In genomic region chr11:82847571-82848000, GRCm38 (mm10) we compare ENCODE assay signal across 11 mouse cellular contexts. TPM values are rescaled to one million over a fixed set of nuclear protein-coding genes. Genes with fewer than 3 reads are reported as not detected.
A peak's percentile ranks its signal among the peaks of the same experiment; 100 is the strongest.
DNase-seq lines count a peak whose midpoint lies in the region; ATAC-seq and TF ChIP-seq lines count a peak whose summit lies in the region.
"Had no signal": no experiment of that assay in that cellular context is flagged by ENCODE, and none has a peak within 500 bp of the region (broad histone marks: within the 10 kb centered on the region; RNA-seq: fewer than 3 reads in every experiment).

No protein-coding gene starts in this region.

- ATAC-seq in intestine, embryonic 16.5 days = peak; percentile 45; the same call in 1 of the 2 replicates
- ATAC-seq in intestine, postnatal 0 days = no peak
- ATAC-seq in liver, postnatal 0 days = peak; percentile 73

- TF ChIP-seq EP300 in liver, postnatal 0 days (IDR thresholded peaks at IDR 0.05; ENCODE audit: low read depth) = peak; percentile 97

- H3K9ac ChIP-seq in intestine, embryonic 16.5 days (ENCODE audit: low read depth, low read length) = no peak overlapping the region
- H3K9ac ChIP-seq in intestine, postnatal 0 days (ENCODE audit: low read depth, low read length) = no peak overlapping the region
- H3K9ac ChIP-seq in liver, postnatal 0 days (replicated peaks) = peak overlapping the region; percentile 8; the same call in 1 of the 2 replicates

- H3K4me3 ChIP-seq in intestine, embryonic 16.5 days (ENCODE audit: low read length) = no peak overlapping the region
- H3K4me3 ChIP-seq in intestine, postnatal 0 days (ENCODE audit: low read depth, low read length) = no peak overlapping the region
- H3K4me3 ChIP-seq in liver, postnatal 0 days (ENCODE audit: low read depth, low read length) = no peak overlapping the region

- peaks cover 12% of the 10 kb centered on the region for H3K4me1 ChIP-seq in intestine, embryonic 16.5 days (ENCODE audit: control insufficient read depth, insufficient read depth, low read length)
- no peaks in the 10 kb centered on the region for H3K4me1 ChIP-seq in intestine, postnatal 0 days (replicated peaks; ENCODE audit: control insufficient read depth, insufficient read depth, low read length)
- peaks cover 48% of the 10 kb centered on the region for H3K4me1 ChIP-seq in liver, postnatal 0 days (ENCODE audit: insufficient read depth)

- no peak for TF ChIP-seq CTCF in intestine, postnatal 0 days (IDR thresholded peaks at IDR 0.05; ENCODE audit: low read depth)
- no peak for TF ChIP-seq CTCF in liver, postnatal 0 days (IDR thresholded peaks at IDR 0.05; ENCODE audit: low read depth)

- peak; percentile 92 for DNase-seq in Muller cell, postnatal 12 days (ENCODE audit: inconsistent ontology term)
- DNase-seq in c-Kit-positive CD71-positive TER-119-negative erythroid progenitor cells, embryonic 14.5 days (ENCODE audit: low read depth) = peak; percentile 93
- peak; percentile 37 for DNase-seq in liver, postnatal 0 days
- no peak for DNase-seq in adrenal gland, postnatal 4 days (ENCODE audit: low spot score in 2 of 2)
- no peak for DNase-seq in adrenal gland, adult 18-20 months (ENCODE audit: low spot score in 2 of 2)
- DNase-seq: adrenal gland, postnatal 36 days; cerebellum, postnatal 25 days; kidney, adult 9 months; left cerebral cortex, postnatal 4 days had no signal

- H3K9me3 ChIP-seq in intestine, embryonic 16.5 days (ENCODE audit: control insufficient read depth, low read length) = no peaks in the 10 kb centered on the region
- no peaks in the 10 kb centered on the region for H3K9me3 ChIP-seq in intestine, postnatal 0 days (ENCODE audit: control insufficient read depth)
- no peaks in the 10 kb centered on the region for H3K9me3 ChIP-seq in liver, postnatal 0 days (ENCODE audit: low read length)

- H3K4me2 ChIP-seq in intestine, embryonic 16.5 days (ENCODE audit: low read depth, low read length) = no peak overlapping the region
- no peak overlapping the region for H3K4me2 ChIP-seq in intestine, postnatal 0 days (replicated peaks; ENCODE audit: low read depth)
- H3K4me2 ChIP-seq in liver, postnatal 0 days (ENCODE audit: low read depth, low read length) = peak overlapping the region; percentile 50

- no peaks in the 10 kb centered on the region for H3K27me3 ChIP-seq in intestine, embryonic 16.5 days (replicated peaks; ENCODE audit: control insufficient read depth, insufficient read depth, low read length)
- no peaks in the 10 kb centered on the region for H3K27me3 ChIP-seq in intestine, postnatal 0 days (replicated peaks; ENCODE audit: control insufficient read depth, insufficient read depth, low read length)
- H3K27me3 ChIP-seq in liver, postnatal 0 days (ENCODE audit: insufficient read depth, low read length) = no peaks in the 10 kb centered on the region

- no peaks in the 10 kb centered on the region for H3K36me3 ChIP-seq in intestine, embryonic 16.5 days (ENCODE audit: control insufficient read depth, insufficient read depth, low read length)
- H3K36me3 ChIP-seq in intestine, postnatal 0 days (ENCODE audit: control insufficient read depth, insufficient read depth) = no peaks in the 10 kb centered on the region
- H3K36me3 ChIP-seq in liver, postnatal 0 days (replicated peaks; ENCODE audit: insufficient read depth, low read length) = peaks cover 7% of the 10 kb centered on the region; the same call in 1 of the 2 replicates

- WGBS in intestine, embryonic 16.5 days = 60% methylated on average over 6 of the region's 6 CpGs
- WGBS in intestine, postnatal 0 days = 72% methylated on average over 6 of the region's 6 CpGs
- WGBS in liver, postnatal 0 days (ENCODE audit: insufficient replicate concordance) = 50% methylated on average over 6 of the region's 6 CpGs

- no peak overlapping the region for H3K27ac ChIP-seq in intestine, embryonic 16.5 days (ENCODE audit: low read length)
- H3K27ac ChIP-seq in intestine, postnatal 0 days (ENCODE audit: low read depth, low read length) = no peak overlapping the region
- H3K27ac ChIP-seq in liver, postnatal 0 days (ENCODE audit: low read depth) = peak overlapping the region; percentile 96

RNA-seq across cellular contexts. Expression of gene Rffl, which starts 23.4 kb away (rescaled TPM):
- polyA plus RNA-seq in intestine, embryonic 16.5 days (2015; fragmentation: Nextera tagmentation; extraction: Ambion mirVana) = 13.1 and 13.6 TPM in 2 replicates
- 9.7 and 9.8 TPM in 2 replicates for polyA plus RNA-seq in intestine, postnatal 0 days (2015; fragmentation: Nextera tagmentation; extraction: Ambion mirVana)
- polyA plus RNA-seq in liver, postnatal 0 days (2015; fragmentation: Nextera tagmentation; extraction: Ambion mirVana) = 10.1 and 11.3 TPM in 2 replicates
- total RNA-seq in adrenal gland, postnatal 4 days (2021) = 10 to 100 TPM; 10.6 to 12.0 TPM
- total RNA-seq in adrenal gland, adult 18-20 months (2021) = 1 to 10 TPM; 5.8 to 7.5 TPM

RNA-seq across cellular contexts. Expression of gene Rad51d, which starts 42.8 kb away (rescaled TPM):
- polyA plus RNA-seq in intestine, embryonic 16.5 days (2015; fragmentation: Nextera tagmentation; extraction: Ambion mirVana) = 13.9 and 15.0 TPM in 2 replicates
- 9.1 and 9.7 TPM in 2 replicates for polyA plus RNA-seq in intestine, postnatal 0 days (2015; fragmentation: Nextera tagmentation; extraction: Ambion mirVana)
- polyA plus RNA-seq in liver, postnatal 0 days (2015; fragmentation: Nextera tagmentation; extraction: Ambion mirVana) = 3.4 and 4.4 TPM in 2 replicates
- total RNA-seq in adrenal gland, postnatal 4 days (2021) = 10 to 100 TPM; 16.4 to 16.8 TPM
- 10 to 100 TPM; 10.3 to 11.8 TPM for total RNA-seq in adrenal gland, adult 18-20 months (2021)

RNA-seq across cellular contexts. Expression of gene Fndc8, which starts 44.3 kb away (rescaled TPM):
- polyA plus RNA-seq in intestine, embryonic 16.5 days (2015; fragmentation: Nextera tagmentation; extraction: Ambion mirVana) = 0.16 and 0.23 TPM in 2 replicates
- polyA plus RNA-seq in intestine, postnatal 0 days (2015; fragmentation: Nextera tagmentation; extraction: Ambion mirVana) = 0.09 and 0.16 TPM in 2 replicates
- 0.28 and 0.30 TPM in 2 replicates for polyA plus RNA-seq in liver, postnatal 0 days (2015; fragmentation: Nextera tagmentation; extraction: Ambion mirVana)
- total RNA-seq in adrenal gland, postnatal 4 days (2021) = under 1 TPM; 0.23 to 0.25 TPM
- under 1 TPM in 1 of 2 experiments, not detected in 1; 0.13 TPM for total RNA-seq in adrenal gland, adult 18-20 months (2021)
- total RNA-seq: adrenal gland, postnatal 36 days; left cerebral cortex, postnatal 4 days had no signal

Comparison
In these comparisons a context has a peak if more than half of its experiments do, and no peak if none do; other contexts are left out.
1. DNase-seq: peak in Muller cell, postnatal 12 days (single experiment), c-Kit-positive CD71-positive TER-119-negative erythroid progenitor cells, embryonic 14.5 days (single experiment) and liver, postnatal 0 days (single experiment); none in adrenal gland, postnatal 4 days (0 of 2) and adrenal gland, adult 18-20 months (0 of 2).